Mouse (Mus musculus) splenic B cell, adult 2 months (primary cell): ENCODE data around the gene Galr2.

Source experiments
- DNase-seq: peaks from one replicate; pipeline ENCODE4 v3.0.0-alpha.2; 2011; ENCODE audit warnings: low read depth, low spot score
- H3K27me3 ChIP-seq: 2 replicates; pipeline ENCODE4 v1.6.1; 2012; ENCODE audit warnings: mild to moderate bottlenecking, low read length, moderate library complexity, mixed read lengths; ENCODE audit not compliant: control insufficient read depth, poor library complexity, insufficient read depth, severe bottlenecking
- H3K36me3 ChIP-seq: 2 replicates; pipeline ENCODE4 v1.6.1; 2012; ENCODE audit warnings: mild to moderate bottlenecking, low read length, moderate library complexity, mixed read lengths; ENCODE audit not compliant: control insufficient read depth, poor library complexity, insufficient read depth, severe bottlenecking

Gene Galr2

GRCm38 (mm10) chr11:116282912-116283521, 2.3 kb downstream of the Galr2 start:
- peak; percentile 67 for DNase-seq
- Histone ChIP-seq H3K36me3 (no peaks in the 10 kb centered on the region), H3K27me3 (no peaks in the 10 kb centered on the region)

GRCm38 (mm10) chr11:116283982-116284381, 3.2 kb downstream of the Galr2 start:
- peak; percentile 71 for DNase-seq
- H3K27me3 ChIP-seq, result no peaks in the 10 kb centered on the region
- H3K36me3 ChIP-seq, result no peaks in the 10 kb centered on the region

GRCm38 (mm10) chr11:116285770-116286191, 5.0 kb downstream of the Galr2 start:
- H3K36me3 ChIP-seq, result peaks cover 3% of the 10 kb centered on the region
- DNase-seq, result no peak
- H3K27me3 ChIP-seq, result no peaks in the 10 kb centered on the region

GRCm38 (mm10) chr11:116287351-116287750, 6.6 kb downstream of the Galr2 start:
- no peak for DNase-seq
- Histone ChIP-seq H3K27me3 (no peaks in the 10 kb centered on the region), H3K36me3 (peaks cover 5% of the 10 kb centered on the region)

- Histone ChIP-seq H3K36me3 (peaks cover 5% of the 10 kb centered on the region), H3K27me3 (no peaks in the 10 kb centered on the region)
- DNase-seq, result no peak
These were observed 9.8 kb downstream of the Galr2 start for GRCm38 (mm10) chr11:116290556-116290955.

- H3K27me3 ChIP-seq, result no peaks in the 10 kb centered on the region
- peaks cover 5% of the 10 kb centered on the region for H3K36me3 ChIP-seq
- no peak for DNase-seq
These were observed 11.7 kb downstream of the Galr2 start for GRCm38 (mm10) chr11:116292401-116292800.

- peaks cover 5% of the 10 kb centered on the region for H3K36me3 ChIP-seq
- DNase-seq, result no peak
These were observed 12.9 kb downstream of the Galr2 start for GRCm38 (mm10) chr11:116293538-116294137.

GRCm38 (mm10) chr11:116294319-116294718, 13.6 kb downstream of the Galr2 start:
- peaks cover 5% of the 10 kb centered on the region for H3K36me3 ChIP-seq
- DNase-seq, result peak; percentile 77
- no peaks in the 10 kb centered on the region for H3K27me3 ChIP-seq

More at GRCm38 (mm10) chr11:116293538-116294137, 12.9 kb downstream of the Galr2 start:
- no peaks in the 10 kb centered on the region for H3K27me3 ChIP-seq

- peaks cover 4% of the 10 kb centered on the region for H3K36me3 ChIP-seq
- DNase-seq, result no peak
These were observed 15.5 kb downstream of the Galr2 start for GRCm38 (mm10) chr11:116296191-116296734.

GRCm38 (mm10) chr11:116297017-116297416, 16.3 kb downstream of the Galr2 start:
- no peak for DNase-seq
- H3K27me3 ChIP-seq, result no peaks in the 10 kb centered on the region
- H3K36me3 ChIP-seq, result peaks cover 4% of the 10 kb centered on the region

More at GRCm38 (mm10) chr11:116296191-116296734, 15.5 kb downstream of the Galr2 start:
- no peaks in the 10 kb centered on the region for H3K27me3 ChIP-seq

- Histone ChIP-seq H3K36me3 (peaks cover 1% of the 10 kb centered on the region), H3K27me3 (no peaks in the 10 kb centered on the region)
- DNase-seq, result no peak
These were observed 17.5 kb downstream of the Galr2 start for GRCm38 (mm10) chr11:116298221-116298620.

- Histone ChIP-seq H3K27me3 (no peaks in the 10 kb centered on the region), H3K36me3 (peaks cover 1% of the 10 kb centered on the region)
- no peak for DNase-seq
These were observed 17.9 kb downstream of the Galr2 start for GRCm38 (mm10) chr11:116298621-116299020.

- DNase-seq, result no peak
- Histone ChIP-seq H3K27me3 (no peaks in the 10 kb centered on the region), H3K36me3 (no peaks in the 10 kb centered on the region; the same call in 1 of the 2 replicates)
These were observed 24.7 kb downstream of the Galr2 start for GRCm38 (mm10) chr11:116305423-116305822.

- H3K27me3 ChIP-seq, result no peaks in the 10 kb centered on the region
- no peaks in the 10 kb centered on the region; the same call in 1 of the 2 replicates for H3K36me3 ChIP-seq
- DNase-seq, result peak; percentile 94
These were observed 25.6 kb downstream of the Galr2 start for GRCm38 (mm10) chr11:116306126-116306982.
